Mouse (Mus musculus) embryonic facial prominence, embryonic 13.5 days (tissue): ENCODE data around the gene Dgkq. TPM values are rescaled to one million over a fixed set of nuclear protein-coding genes. Genes with fewer than 3 reads are reported as not detected.
A peak's percentile ranks its signal among the peaks of the same experiment; 100 is the strongest.

ENCODE experiments used
- ATAC-seq: fragments of 200-750 bp; cut with Nextera tagmentation; 2 replicates; pipeline ENCODE4 v1.8.0; 2017; ENCODE audit warnings: low read depth; ENCODE audit not compliant: insufficient number of reproducible peaks, insufficient read depth, low FRiP score, low TSS enrichment
- H3K27ac ChIP-seq: fragments of 300-500 bp; sonication (generic); 2 replicates; pipeline ENCODE4 v1.5.1; 2015; ENCODE audit warnings: moderate library complexity, mild to moderate bottlenecking, inconsistent platforms
- H3K27me3 ChIP-seq: fragments of 300-500 bp; sonication (generic); 2 replicates; pipeline ENCODE4 v1.6.1; 2015; ENCODE audit warnings: mild to moderate bottlenecking, inconsistent platforms
- H3K36me3 ChIP-seq: fragments of 300-500 bp; sonication (generic); 2 replicates; pipeline ENCODE4 v1.6.1; 2015; ENCODE audit warnings: mild to moderate bottlenecking, inconsistent platforms
- H3K4me1 ChIP-seq: fragments of 300-500 bp; sonication (generic); 2 replicates; pipeline ENCODE4 v1.6.1; 2015; ENCODE audit warnings: inconsistent platforms
- H3K4me2 ChIP-seq: fragments of 300-500 bp; sonication (generic); 2 replicates; pipeline ENCODE4 v1.6.1; 2015; ENCODE audit warnings: moderate library complexity, mild to moderate bottlenecking, inconsistent platforms
- H3K4me3 ChIP-seq: fragments of 300-500 bp; sonication (generic); 2 replicates; pipeline ENCODE4 v1.5.1; 2015; ENCODE audit warnings: mild to moderate bottlenecking, inconsistent platforms
- H3K9ac ChIP-seq: fragments of 300-500 bp; sonication (generic); 2 replicates; pipeline ENCODE4 v1.6.1; 2015; ENCODE audit warnings: mild to moderate bottlenecking, inconsistent platforms
- H3K9me3 ChIP-seq: fragments of 300-500 bp; sonication (generic); 2 replicates; pipeline ENCODE4 v1.6.1; 2016; ENCODE audit warnings: inconsistent platforms
- WGBS: fragments of 180-500 bp; shearing (Covaris S2); methylation state at CpG from one replicate; pipeline ENCODE4 v1.1.7; 2015; ENCODE audit warnings: mixed read lengths; 5-methylcytosine and 5-hydroxymethylcytosine counted together
- polyA plus RNA-seq: library from polyadenylated mRNA; unstranded; fragments of >200 nt; fragmentation: Nextera tagmentation; extraction: Ambion mirVana; gene quantifications from 2 replicates; pipeline ENCODE4 v1.2.1, GENCODE M21; 2015

The Dgkq gene
- polyA plus RNA-seq, 1 experiment from 2014 or later: 18.8 TPM

DNA sequence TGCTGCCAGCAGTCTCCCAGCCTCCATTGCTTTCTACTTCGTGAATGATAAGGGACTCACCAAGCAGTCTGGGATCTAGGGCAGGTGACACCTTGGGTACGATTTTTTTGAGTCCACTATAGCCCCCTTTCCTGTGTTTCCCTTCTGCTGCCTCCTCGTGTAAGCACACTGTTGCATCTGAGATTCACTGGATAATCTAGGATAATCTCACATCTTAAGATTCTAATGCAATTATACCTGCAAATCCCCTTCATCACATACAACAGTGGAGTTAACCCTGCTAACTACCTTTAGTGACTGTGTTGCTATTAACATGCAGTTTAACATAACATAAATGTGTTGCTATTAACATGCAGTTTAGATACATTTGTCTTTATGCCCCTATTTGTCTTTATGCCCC is 4.4 kb downstream of the Dgkq start:
- Histone ChIP-seq H3K4me1 (peaks cover 16% of the 10 kb centered on the region), H3K9ac (no peak overlapping the region), H3K4me3 (no peak overlapping the region), H3K27me3 (peaks cover 10% of the 10 kb centered on the region; the same call in 1 of the 2 replicates), H3K9me3 (no peaks in the 10 kb centered on the region), H3K4me2 (no peak overlapping the region), H3K27ac (no peak overlapping the region), H3K36me3 (no peaks in the 10 kb centered on the region)
- 35% methylated on average over 3 of the region's 3 CpGs for WGBS
- no peak for ATAC-seq

DNA sequence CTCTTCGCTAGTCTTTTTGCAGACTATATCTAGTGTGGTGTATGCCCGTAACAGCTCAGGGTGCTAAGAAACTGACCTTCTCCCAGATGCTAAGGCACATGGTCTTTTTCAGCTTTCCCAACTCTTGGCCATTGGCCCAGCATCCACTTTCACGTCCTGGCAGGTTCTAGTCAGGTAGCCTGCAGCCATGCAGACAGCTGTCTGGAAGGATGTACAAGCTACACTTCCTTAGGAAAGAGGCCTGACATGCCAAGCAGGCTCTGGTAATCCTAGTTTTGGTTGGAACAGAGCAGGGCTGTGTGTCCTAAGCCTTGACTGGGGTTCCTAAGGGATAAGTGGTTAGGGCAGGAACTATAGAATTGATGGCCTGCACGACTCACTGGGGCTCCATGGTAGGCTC is 6.7 kb downstream of the Dgkq start:
- no peak for ATAC-seq
- Histone ChIP-seq H3K27ac (no peak overlapping the region), H3K36me3 (peaks cover 6% of the 10 kb centered on the region), H3K4me1 (peaks cover 14% of the 10 kb centered on the region), H3K9me3 (no peaks in the 10 kb centered on the region), H3K4me2 (no peak overlapping the region), H3K9ac (no peak overlapping the region), H3K27me3 (peaks cover 10% of the 10 kb centered on the region; the same call in 1 of the 2 replicates), H3K4me3 (no peak overlapping the region)
- WGBS: 82% methylated on average over 4 of the region's 4 CpGs

DNA sequence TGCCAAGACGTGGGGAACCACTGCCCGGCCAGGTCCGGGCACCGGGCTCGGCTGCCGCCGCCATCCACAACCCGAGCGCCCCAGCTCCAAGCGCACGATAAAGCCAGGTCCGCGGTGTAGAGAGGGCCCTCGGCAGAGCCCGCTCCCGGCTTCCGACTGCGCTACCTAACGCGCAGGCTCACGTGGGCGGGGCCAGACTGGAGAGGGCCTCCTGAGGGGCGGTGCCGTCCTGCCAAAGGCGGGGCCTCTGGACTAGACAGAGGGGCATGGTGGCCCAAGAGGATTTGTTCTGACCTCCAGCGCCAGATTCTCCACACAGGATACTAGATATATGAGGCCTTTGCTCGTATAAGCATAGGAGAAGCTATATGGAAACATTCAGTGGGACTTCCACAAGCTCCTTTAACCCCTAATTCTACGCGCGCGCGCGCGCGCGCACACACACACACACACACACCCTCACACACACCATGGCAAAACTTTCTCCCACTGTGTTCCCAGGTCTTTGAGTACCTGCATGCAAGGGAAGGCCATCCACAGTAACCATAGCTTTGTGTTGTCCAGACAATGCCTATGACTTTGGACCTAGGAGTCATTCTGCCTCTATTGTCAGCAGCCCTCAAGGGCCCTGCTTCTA is 8.7 kb downstream of the Dgkq start:
- Histone ChIP-seq H3K4me2 (peak overlapping the region; percentile 91), H3K27me3 (peaks cover 10% of the 10 kb centered on the region; the same call in 1 of the 2 replicates), H3K27ac (peak overlapping the region; percentile 7; the same call in 1 of the 2 replicates), H3K9ac (peak overlapping the region; percentile 95), H3K4me3 (peak overlapping the region; percentile 89), H3K4me1 (peaks cover 14% of the 10 kb centered on the region), H3K9me3 (no peaks in the 10 kb centered on the region), H3K36me3 (peaks cover 22% of the 10 kb centered on the region)
- WGBS: 16% methylated on average over 36 of the region's 36 CpGs
- peak; percentile 95 for ATAC-seq

DNA sequence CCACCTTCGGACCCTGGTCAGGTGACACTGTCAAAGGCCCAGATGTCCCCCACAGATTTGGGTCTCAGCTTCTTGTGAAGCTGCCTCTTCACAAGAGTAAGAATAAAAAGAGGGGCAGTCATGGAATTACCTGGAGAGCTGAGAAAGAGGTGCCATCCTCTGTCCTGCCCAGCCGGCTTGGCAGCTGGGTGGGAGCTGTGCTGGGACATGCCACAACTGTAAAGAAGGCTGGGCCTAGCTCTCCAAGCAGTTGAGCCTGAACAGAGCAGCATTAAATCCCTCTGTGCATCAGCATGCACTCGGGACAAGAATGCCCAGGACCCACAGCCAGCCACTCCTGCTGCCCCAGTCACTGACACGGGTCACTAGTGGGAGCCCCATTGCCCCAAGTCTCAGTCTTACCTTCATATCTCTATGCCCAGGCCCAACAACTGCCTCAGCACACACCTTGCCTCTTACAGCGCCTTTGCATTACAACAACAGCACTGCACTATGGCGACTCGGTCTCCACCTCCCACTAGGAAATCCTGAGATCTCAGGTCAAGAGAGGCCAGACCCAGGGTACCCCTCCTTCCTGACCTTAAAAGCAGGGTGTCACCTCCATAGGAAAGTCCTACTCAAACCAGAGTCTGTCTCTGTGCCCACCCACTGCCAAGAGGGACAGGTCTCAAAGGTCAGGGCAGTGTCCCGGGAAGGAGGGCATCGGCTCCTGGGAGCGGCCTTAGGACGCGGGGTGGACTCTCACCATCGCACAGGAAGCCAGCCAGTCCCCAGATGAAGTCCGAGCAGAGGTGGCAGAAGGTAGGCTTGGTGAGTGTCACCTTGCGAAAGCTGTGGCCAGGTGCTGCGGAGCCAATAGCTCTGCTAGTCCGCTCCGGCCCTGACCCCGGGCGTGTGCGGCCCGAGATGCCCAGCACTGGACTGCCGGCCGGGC is 9.5 kb downstream of the Dgkq start, which contains the start of gene Idua:
TSS of gene Idua (plus strand) at position 634 of the 934 bp plus-strand sequence.
- Histone ChIP-seq H3K9ac (peak within 1 kb of the TSS; percentile 95), H3K9me3 (no peaks in the 10 kb centered on the region), H3K4me2 (peak within 1 kb of the TSS; percentile 91), H3K4me1 (peaks cover 14% of the 10 kb centered on the region), H3K27me3 (peaks cover 7% of the 10 kb centered on the region; the same call in 1 of the 2 replicates), H3K4me3 (peak within 1 kb of the TSS; percentile 89), H3K36me3 (peaks cover 30% of the 10 kb centered on the region), H3K27ac (peak within 1 kb of the TSS; percentile 39; the same call in 1 of the 2 replicates)
- ATAC-seq: 0 out of 2 replicates have a peak, but pooled peaks have one; percentile 38
- 9% methylated on average over 24 of the region's 24 CpGs for WGBS

DNA sequence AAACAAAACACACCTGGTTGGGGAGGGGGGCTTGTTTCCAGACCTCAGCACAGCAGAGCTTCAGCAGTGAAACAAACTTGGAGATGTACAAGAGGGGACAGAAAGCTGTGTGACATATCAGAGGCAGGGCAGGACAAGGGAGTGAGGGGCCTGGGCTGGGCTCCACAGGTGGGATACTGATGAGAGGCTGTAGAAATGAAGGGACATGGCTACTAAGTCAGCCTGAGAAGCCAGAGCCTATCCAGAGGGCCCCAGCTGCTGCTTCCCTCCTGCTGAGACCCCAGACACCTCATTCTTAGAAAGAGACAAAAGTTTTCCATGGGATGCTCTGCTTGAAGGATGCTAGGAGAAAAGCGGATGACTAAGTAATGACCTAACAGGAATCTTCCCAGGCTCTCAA is 10.9 kb downstream of the Dgkq start:
- Histone ChIP-seq H3K4me1 (peaks cover 14% of the 10 kb centered on the region), H3K9ac (0 out of 2 replicates have a peak overlapping the region, but pooled peaks have one; percentile 21), H3K27me3 (0 out of 2 replicates have a peak, but pooled peaks cover 3% of the 10 kb centered on the region), H3K27ac (no peak overlapping the region), H3K36me3 (peaks cover 44% of the 10 kb centered on the region), H3K4me2 (no peak overlapping the region), H3K4me3 (no peak overlapping the region), H3K9me3 (no peaks in the 10 kb centered on the region)
- 83% methylated on average over 1 of the region's 1 CpGs for WGBS
- no peak for ATAC-seq

DNA sequence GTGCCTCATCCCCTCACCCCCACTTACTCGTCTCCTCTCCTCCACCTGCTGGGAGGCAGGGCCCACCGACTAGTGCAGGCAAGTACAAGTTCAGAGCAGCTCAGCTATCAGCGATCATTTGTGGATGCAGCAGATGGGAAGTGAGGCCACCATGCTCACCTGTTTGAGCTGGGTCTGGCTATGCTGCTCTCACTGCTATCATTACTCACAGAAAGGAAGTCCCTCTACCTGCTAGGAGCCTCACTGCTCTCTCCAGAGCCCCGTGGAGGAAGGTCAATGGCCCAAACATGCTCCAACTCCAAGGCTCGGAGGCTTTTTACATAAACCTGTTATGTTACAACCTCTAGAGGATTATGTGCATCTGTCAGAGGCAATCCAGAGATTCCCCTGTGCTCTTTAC is 12.1 kb downstream of the Dgkq start:
- H3K9ac ChIP-seq: peak overlapping the region; percentile 37; the same call in 1 of the 2 replicates
- H3K4me2 ChIP-seq: no peak overlapping the region
- H3K36me3 ChIP-seq: peaks cover 56% of the 10 kb centered on the region
- H3K4me1 ChIP-seq: peaks cover 14% of the 10 kb centered on the region
- ATAC-seq: no peak
- H3K27ac ChIP-seq: no peak overlapping the region
- H3K27me3 ChIP-seq: no peaks in the 10 kb centered on the region
- 79% methylated on average over 5 of the region's 5 CpGs for WGBS
- H3K4me3 ChIP-seq: no peak overlapping the region
- no peaks in the 10 kb centered on the region for H3K9me3 ChIP-seq

DNA sequence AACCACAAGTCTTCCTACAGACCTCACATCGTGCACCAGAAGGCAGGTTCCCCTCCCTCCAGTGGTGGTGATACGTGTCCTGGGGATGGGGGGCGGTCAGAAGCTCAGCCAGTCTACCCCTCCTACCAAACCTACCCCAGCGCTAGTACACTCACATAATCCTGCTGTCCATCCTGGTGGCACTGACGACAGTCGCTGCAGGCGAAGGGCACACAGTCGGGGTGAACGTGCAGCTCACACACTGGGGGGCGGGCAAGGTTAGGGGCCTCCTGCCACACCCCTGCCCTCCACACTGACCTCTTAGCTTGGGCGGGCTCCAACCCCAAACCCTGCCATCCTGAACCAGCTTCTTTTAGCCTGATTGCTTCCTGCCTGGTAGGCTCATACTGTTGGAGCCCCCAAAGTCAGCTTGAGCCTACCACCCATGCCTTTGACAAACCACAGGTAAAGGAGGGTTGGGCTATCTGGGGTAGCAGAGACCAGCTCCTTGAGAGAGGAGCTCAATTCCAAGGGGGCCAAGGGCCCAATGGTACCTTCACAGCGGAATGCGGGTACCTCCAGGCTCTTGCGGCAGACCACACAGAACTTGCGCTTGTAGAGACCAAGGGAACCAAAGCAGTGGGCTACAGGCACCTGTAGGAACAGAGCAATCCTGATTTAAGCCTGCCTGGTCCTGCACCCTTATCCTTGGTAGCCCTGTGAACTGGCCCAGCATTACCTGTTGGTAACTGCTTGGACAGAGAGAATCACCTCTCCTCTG is 13.4 kb downstream of the Dgkq start:
- Histone ChIP-seq H3K4me2 (no peak overlapping the region), H3K27ac (no peak overlapping the region), H3K36me3 (peaks cover 69% of the 10 kb centered on the region), H3K9me3 (no peaks in the 10 kb centered on the region), H3K4me3 (no peak overlapping the region), H3K27me3 (no peaks in the 10 kb centered on the region), H3K9ac (no peak overlapping the region), H3K4me1 (peaks cover 14% of the 10 kb centered on the region)
- no peak for ATAC-seq
- 93% methylated on average over 15 of the region's 15 CpGs for WGBS

DNA sequence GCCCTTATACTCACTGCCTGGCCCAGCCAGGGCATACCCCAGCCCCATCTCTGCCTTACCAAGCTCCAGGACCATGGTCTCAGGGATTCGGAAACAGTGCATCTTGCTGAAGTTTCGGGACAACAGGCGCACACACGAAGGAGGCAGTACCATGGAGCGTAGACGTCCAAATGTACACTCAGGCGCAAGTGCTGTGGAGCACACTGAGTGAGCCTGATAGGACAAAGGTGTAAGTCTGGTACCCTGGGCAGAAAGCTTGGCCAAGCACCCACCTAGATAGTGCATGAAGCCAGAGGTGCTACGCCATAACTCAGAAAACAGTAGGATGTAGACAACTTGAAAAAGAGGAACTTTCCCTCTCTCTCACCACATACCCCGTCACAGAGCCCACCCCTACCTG is 14.1 kb downstream of the Dgkq start:
- no peak overlapping the region for H3K27ac ChIP-seq
- H3K36me3 ChIP-seq: peaks cover 75% of the 10 kb centered on the region
- 92% methylated on average over 9 of the region's 9 CpGs for WGBS
- ATAC-seq: no peak
- H3K27me3 ChIP-seq: no peaks in the 10 kb centered on the region
- H3K9me3 ChIP-seq: no peaks in the 10 kb centered on the region
- no peak overlapping the region for H3K9ac ChIP-seq
- H3K4me2 ChIP-seq: no peak overlapping the region
- H3K4me3 ChIP-seq: no peak overlapping the region
- peaks cover 11% of the 10 kb centered on the region for H3K4me1 ChIP-seq

DNA sequence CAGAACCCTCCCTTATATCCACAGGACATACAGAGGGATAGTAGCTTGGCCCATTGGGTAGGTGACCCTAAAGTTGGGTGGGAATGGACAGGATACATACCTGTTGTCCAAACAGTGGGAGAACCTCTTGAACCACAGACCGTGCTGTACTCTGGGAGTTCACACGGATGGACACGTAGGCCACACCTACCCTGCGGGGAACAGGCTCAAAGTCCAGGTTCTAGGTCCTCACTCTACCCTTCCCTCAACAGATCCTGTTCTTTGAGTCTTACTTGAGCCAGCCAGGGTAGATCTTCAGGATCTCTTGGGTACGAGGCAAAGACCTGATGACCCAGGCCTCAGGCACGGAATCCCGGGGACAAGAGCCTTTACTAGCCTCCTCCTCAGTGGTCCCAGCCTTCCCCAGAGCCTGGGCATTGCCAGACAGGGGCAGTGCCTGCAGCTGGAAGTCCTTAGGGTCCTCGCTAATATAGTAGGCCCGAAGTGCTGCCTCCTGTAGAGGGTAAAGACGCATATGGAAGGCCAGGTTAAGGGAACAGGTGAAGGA is 15.0 kb downstream of the Dgkq start:
- Histone ChIP-seq H3K4me2 (no peak overlapping the region), H3K27me3 (no peaks in the 10 kb centered on the region), H3K27ac (no peak overlapping the region), H3K4me3 (no peak overlapping the region), H3K36me3 (peaks cover 84% of the 10 kb centered on the region), H3K4me1 (peaks cover 4% of the 10 kb centered on the region), H3K9me3 (no peaks in the 10 kb centered on the region), H3K9ac (no peak overlapping the region)
- ATAC-seq: no peak
- 93% methylated on average over 10 of the region's 10 CpGs for WGBS

DNA sequence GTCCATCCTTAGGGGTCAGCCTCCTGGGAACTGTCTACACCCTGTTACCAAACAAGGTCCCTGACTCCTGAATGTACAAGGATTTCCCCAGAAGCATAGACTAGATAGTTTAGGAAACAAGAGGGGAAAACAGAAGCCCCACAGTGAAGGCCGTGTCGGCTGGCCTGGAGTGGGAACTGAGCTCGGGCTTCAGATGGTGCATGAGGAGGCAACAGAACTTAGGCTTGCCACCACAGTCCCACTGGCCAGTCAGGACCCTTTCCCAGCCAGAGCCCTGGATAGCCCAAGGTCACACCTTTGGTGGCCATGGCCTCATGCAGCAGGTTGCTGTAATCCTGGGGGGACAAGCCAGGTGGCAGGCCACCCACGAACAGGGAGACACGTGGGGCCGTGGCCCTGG is 16.1 kb downstream of the Dgkq start:
- Histone ChIP-seq H3K4me1 (no peaks in the 10 kb centered on the region), H3K9ac (no peak overlapping the region), H3K27ac (no peak overlapping the region), H3K9me3 (no peaks in the 10 kb centered on the region), H3K27me3 (no peaks in the 10 kb centered on the region), H3K4me3 (no peak overlapping the region), H3K4me2 (no peak overlapping the region), H3K36me3 (peaks cover 95% of the 10 kb centered on the region)
- WGBS: 90% methylated on average over 6 of the region's 6 CpGs
- no peak for ATAC-seq

DNA sequence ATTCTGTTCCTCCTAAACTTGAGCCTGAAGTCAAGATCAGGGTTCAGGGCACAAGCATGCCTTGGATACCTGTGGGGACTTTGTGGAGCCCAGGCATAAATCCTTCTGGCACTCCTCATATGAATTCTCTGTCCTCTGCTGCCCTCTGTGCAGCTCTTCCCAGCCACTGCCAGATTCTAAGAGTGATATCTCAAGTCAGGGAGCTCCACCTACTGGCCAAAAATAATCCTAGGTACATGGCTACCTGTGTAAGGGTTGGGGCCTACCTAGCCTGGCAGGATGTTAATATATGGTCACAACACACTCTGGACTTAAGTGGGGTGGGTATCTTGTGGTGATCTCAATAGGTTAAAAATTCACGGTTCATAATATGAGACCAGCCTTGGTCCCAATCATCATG is 17.6 kb downstream of the Dgkq start:
- peaks cover 96% of the 10 kb centered on the region for H3K36me3 ChIP-seq
- no peaks in the 10 kb centered on the region for H3K9me3 ChIP-seq
- H3K4me3 ChIP-seq: no peak overlapping the region
- 48% methylated on average over 1 of the region's 1 CpGs for WGBS
- no peak for ATAC-seq
- H3K4me1 ChIP-seq: no peaks in the 10 kb centered on the region
- H3K27me3 ChIP-seq: no peaks in the 10 kb centered on the region
- no peak overlapping the region for H3K27ac ChIP-seq
- no peak overlapping the region for H3K9ac ChIP-seq
- no peak overlapping the region for H3K4me2 ChIP-seq
